Mouse (Mus musculus): Measurements from ENCODE around the gene Col20a1. TPM values are rescaled to one million over a fixed set of nuclear protein-coding genes. Genes with fewer than 3 reads are reported as not detected.

Gene Col20a1
- polyA plus RNA-seq, 1 experiment from 2014 or later = 0.10 TPM

- Histone ChIP-seq H3K36me3 (ENCODE audit: control insufficient read depth, insufficient read depth, low read length) (no peaks in the 10 kb centered on the region), H3K4me1 (ENCODE audit: control insufficient read depth, insufficient read depth, low read length) (peaks cover 3% of the 10 kb centered on the region; the same call in 1 of the 2 replicates), H3K27ac (ENCODE audit: low read depth, low read length) (no peak overlapping the region), H3K4me2 (ENCODE audit: low read length) (no peak overlapping the region), H3K9me3 (replicated peaks; ENCODE audit: control insufficient read depth, low read length) (no peaks in the 10 kb centered on the region), H3K4me3 (ENCODE audit: low read depth, low read length) (no peak overlapping the region), H3K27me3 (replicated peaks; ENCODE audit: control insufficient read depth, insufficient read depth, low read length) (no peaks in the 10 kb centered on the region), H3K9ac (ENCODE audit: low read length) (no peak overlapping the region)
- ATAC-seq = no peak
- no peak for DNase-seq (ENCODE audit: low spot score)
- WGBS = 83% methylated on average over 2 of the region's 2 CpGs
These were observed 23.6 kb upstream of the Col20a1 start for GRCm38 (mm10) chr2:180962616-180963308.

DNA sequence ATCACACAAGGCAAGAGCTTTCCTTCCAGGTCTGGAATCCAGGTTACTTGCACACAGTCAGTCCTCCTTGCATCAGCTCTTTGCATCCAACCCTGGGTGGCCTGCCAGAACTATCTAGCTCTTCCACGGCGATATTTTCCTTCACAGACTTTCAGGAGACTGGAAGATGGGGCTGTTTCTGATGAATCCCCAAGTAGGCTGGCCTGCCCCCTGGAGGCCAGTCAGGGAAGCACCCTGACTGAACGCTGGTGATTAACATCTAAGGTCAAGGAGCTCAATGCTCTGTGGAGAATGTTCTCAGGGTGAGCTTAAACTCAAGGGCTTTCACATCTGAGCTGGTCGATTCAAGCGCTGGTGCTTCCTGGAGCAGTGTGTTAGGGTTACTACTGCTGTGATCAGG, 22.4 kb upstream of the Col20a1 start:
- H3K9ac ChIP-seq (ENCODE audit: low read length) = no peak overlapping the region
- WGBS = 6% methylated on average over 5 of the region's 5 CpGs
- H3K9me3 ChIP-seq (replicated peaks; ENCODE audit: control insufficient read depth, low read length) = no peaks in the 10 kb centered on the region
- DNase-seq (ENCODE audit: low spot score) (peak; percentile 80), ATAC-seq (peak; percentile 18; the same call in 1 of the 2 replicates)
- H3K36me3 ChIP-seq (ENCODE audit: control insufficient read depth, insufficient read depth, low read length) = no peaks in the 10 kb centered on the region
- H3K27ac ChIP-seq (ENCODE audit: low read depth, low read length) = no peak overlapping the region
- H3K27me3 ChIP-seq (replicated peaks; ENCODE audit: control insufficient read depth, insufficient read depth, low read length) = no peaks in the 10 kb centered on the region
- H3K4me2 ChIP-seq (ENCODE audit: low read length) = no peak overlapping the region
- peaks cover 9% of the 10 kb centered on the region; the same call in 1 of the 2 replicates for H3K4me1 ChIP-seq (ENCODE audit: control insufficient read depth, insufficient read depth, low read length)
- H3K4me3 ChIP-seq (ENCODE audit: low read depth, low read length) = no peak overlapping the region

DNA sequence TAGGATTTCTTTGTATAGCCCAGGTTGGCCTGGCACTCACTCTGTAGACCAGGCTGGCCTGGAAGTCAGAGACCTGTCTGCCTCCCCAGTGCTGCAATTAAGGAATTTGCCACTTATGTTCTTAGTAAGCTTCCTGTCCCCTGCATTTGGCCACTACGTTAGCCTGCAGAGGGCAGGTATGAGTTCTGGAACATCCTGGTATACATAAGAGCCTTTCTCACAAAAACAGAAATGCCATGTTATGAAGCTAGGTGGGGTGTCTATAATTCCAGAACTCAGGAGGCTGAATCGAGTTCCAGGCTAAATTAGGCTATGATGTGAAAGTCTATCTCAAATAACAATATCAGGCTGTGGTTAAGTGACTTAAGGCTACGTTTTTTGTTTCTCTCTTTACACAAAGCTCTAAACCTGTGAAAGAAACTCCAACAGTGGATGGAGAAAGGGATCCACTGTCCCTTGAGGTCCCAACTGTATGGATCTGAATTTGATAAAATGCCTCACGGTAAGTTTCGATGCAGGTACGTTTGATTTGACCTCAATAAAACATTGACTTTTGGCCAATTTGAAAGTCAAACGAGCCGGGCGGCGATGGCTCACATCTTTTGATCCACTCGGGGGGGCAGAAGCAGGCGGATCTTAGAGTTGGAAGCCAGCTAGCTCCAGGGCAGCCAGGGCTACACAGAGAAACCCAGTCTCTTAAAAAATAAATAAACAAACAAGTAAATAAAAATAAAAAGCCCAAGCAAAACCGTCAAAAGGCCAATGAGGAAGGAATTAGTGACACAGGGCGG, 20.0 kb upstream of the Col20a1 start:
- 15% methylated on average over 14 of the region's 14 CpGs for WGBS
- Histone ChIP-seq H3K4me1 (ENCODE audit: control insufficient read depth, insufficient read depth, low read length) (peaks cover 9% of the 10 kb centered on the region; the same call in 1 of the 2 replicates), H3K9me3 (replicated peaks; ENCODE audit: control insufficient read depth, low read length) (no peaks in the 10 kb centered on the region), H3K27me3 (replicated peaks; ENCODE audit: control insufficient read depth, insufficient read depth, low read length) (no peaks in the 10 kb centered on the region), H3K4me2 (ENCODE audit: low read length) (peak overlapping the region; percentile 97), H3K9ac (ENCODE audit: low read length) (peak overlapping the region; percentile 97), H3K36me3 (ENCODE audit: control insufficient read depth, insufficient read depth, low read length) (peaks cover 17% of the 10 kb centered on the region), H3K4me3 (ENCODE audit: low read depth, low read length) (peak overlapping the region; percentile 89), H3K27ac (ENCODE audit: low read depth, low read length) (peak overlapping the region; percentile 78; the same call in 1 of the 2 replicates)
- no peak for ATAC-seq
- peak; percentile 48 for DNase-seq (ENCODE audit: low spot score)

DNA sequence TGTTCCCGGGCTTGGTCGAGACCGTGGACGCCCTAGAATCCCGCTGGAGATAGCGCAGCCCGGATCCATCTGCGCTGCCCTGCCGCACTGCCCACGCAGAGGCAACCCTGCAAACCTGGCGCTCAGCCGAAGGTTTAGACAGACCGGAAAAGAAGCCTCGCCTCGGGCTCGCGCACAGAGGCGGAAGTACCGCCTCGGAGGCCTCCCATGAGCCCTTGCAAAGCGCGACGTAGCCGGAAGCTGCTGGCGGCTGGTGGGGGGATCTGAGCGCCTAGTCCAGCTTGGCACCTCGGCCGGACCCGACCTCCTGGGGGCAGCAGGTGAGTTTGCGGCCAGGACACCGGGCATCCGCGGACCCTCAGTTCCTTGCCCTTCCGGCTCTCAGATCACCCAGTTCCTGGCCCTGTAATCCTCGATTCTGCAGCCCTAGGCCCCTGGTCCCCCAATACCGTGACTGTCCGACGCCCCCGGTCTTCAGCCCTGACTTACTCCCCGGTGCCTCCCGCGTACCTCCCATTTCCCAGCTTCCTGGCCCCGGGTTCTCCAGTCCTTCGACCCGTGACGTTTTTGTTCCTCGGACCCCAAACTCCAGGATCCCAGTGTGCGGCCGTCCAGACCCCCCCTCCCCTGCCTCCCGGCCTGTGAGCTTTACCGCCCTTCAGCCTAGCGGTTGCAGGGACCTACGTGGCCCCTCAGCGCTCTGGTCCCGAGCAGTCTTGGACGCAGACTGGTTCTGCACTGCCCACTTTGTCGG, 19.1 kb upstream of the Col20a1 start, which contains the start of gene Arfgap1:
Arfgap1 (plus strand) TSS at position 216 of the 754 bp plus-strand sequence.
- H3K9me3 ChIP-seq (replicated peaks; ENCODE audit: control insufficient read depth, low read length) = no peaks in the 10 kb centered on the region
- peak within 1 kb of the TSS; percentile 89 for H3K4me3 ChIP-seq (ENCODE audit: low read depth, low read length)
- no peaks in the 10 kb centered on the region for H3K27me3 ChIP-seq (replicated peaks; ENCODE audit: control insufficient read depth, insufficient read depth, low read length)
- under 1% methylated on average over 57 of the region's 57 CpGs for WGBS
- DNase-seq (ENCODE audit: low spot score) = peak; percentile 96
- peak within 1 kb of the TSS; percentile 78 for H3K27ac ChIP-seq (ENCODE audit: low read depth, low read length)
- H3K36me3 ChIP-seq (ENCODE audit: control insufficient read depth, insufficient read depth, low read length) = peaks cover 26% of the 10 kb centered on the region
- H3K4me1 ChIP-seq (ENCODE audit: control insufficient read depth, insufficient read depth, low read length) = peaks cover 9% of the 10 kb centered on the region; the same call in 1 of the 2 replicates
- peak within 1 kb of the TSS; percentile 97 for H3K9ac ChIP-seq (ENCODE audit: low read length)
- peak; percentile 93 for ATAC-seq
- peak within 1 kb of the TSS; percentile 97 for H3K4me2 ChIP-seq (ENCODE audit: low read length)

GRCm38 (mm10) chr2:180981133-180981532, 5.2 kb upstream of the Col20a1 start:
- 91% methylated on average over 6 of the region's 6 CpGs for WGBS
- H3K27me3 ChIP-seq (replicated peaks; ENCODE audit: control insufficient read depth, insufficient read depth, low read length) = no peaks in the 10 kb centered on the region
- H3K27ac ChIP-seq (ENCODE audit: low read depth, low read length) = no peak overlapping the region
- H3K4me2 ChIP-seq (ENCODE audit: low read length) = no peak overlapping the region
- peaks cover 76% of the 10 kb centered on the region for H3K36me3 ChIP-seq (ENCODE audit: control insufficient read depth, insufficient read depth, low read length)
- DNase-seq (ENCODE audit: low spot score) = no peak
- ATAC-seq = no peak
- H3K9me3 ChIP-seq (replicated peaks; ENCODE audit: control insufficient read depth, low read length) = no peaks in the 10 kb centered on the region
- H3K4me3 ChIP-seq (ENCODE audit: low read depth, low read length) = no peak overlapping the region
- H3K9ac ChIP-seq (ENCODE audit: low read length) = no peak overlapping the region
- no peaks in the 10 kb centered on the region for H3K4me1 ChIP-seq (ENCODE audit: control insufficient read depth, insufficient read depth, low read length)

- DNase-seq (ENCODE audit: low spot score) = no peak
- H3K9me3 ChIP-seq (replicated peaks; ENCODE audit: control insufficient read depth, low read length) = no peaks in the 10 kb centered on the region
- no peak for ATAC-seq
- H3K4me2 ChIP-seq (ENCODE audit: low read length) = no peak overlapping the region
- H3K4me3 ChIP-seq (ENCODE audit: low read depth, low read length) = no peak overlapping the region
- H3K36me3 ChIP-seq (ENCODE audit: control insufficient read depth, insufficient read depth, low read length) = peaks cover 31% of the 10 kb centered on the region
- H3K9ac ChIP-seq (ENCODE audit: low read length) = no peak overlapping the region
- H3K27me3 ChIP-seq (replicated peaks; ENCODE audit: control insufficient read depth, insufficient read depth, low read length) = no peaks in the 10 kb centered on the region
- H3K27ac ChIP-seq (ENCODE audit: low read depth, low read length) = no peak overlapping the region
- WGBS = 89% methylated on average over 2 of the region's 2 CpGs
- H3K4me1 ChIP-seq (ENCODE audit: control insufficient read depth, insufficient read depth, low read length) = no peaks in the 10 kb centered on the region
These were observed 700 bp upstream of the Col20a1 start for GRCm38 (mm10) chr2:180985635-180986034.

GRCm38 (mm10) chr2:180987001-180987400, 666 bp downstream of the Col20a1 start:
- no peaks in the 10 kb centered on the region for H3K27me3 ChIP-seq (replicated peaks; ENCODE audit: control insufficient read depth, insufficient read depth, low read length)
- 77% methylated on average over 1 of the region's 1 CpGs for WGBS
- no peak for ATAC-seq

GRCm38 (mm10) chr2:180987432-180988030, 1.2 kb downstream of the Col20a1 start:
- Histone ChIP-seq H3K4me1 (ENCODE audit: control insufficient read depth, insufficient read depth, low read length) (no peaks in the 10 kb centered on the region), H3K9me3 (replicated peaks; ENCODE audit: control insufficient read depth, low read length) (no peaks in the 10 kb centered on the region), H3K27me3 (replicated peaks; ENCODE audit: control insufficient read depth, insufficient read depth, low read length) (no peaks in the 10 kb centered on the region), H3K4me2 (ENCODE audit: low read length) (no peak overlapping the region), H3K27ac (ENCODE audit: low read depth, low read length) (no peak overlapping the region), H3K36me3 (ENCODE audit: control insufficient read depth, insufficient read depth, low read length) (peaks cover 12% of the 10 kb centered on the region), H3K9ac (ENCODE audit: low read length) (no peak overlapping the region), H3K4me3 (ENCODE audit: low read depth, low read length) (no peak overlapping the region)
- 64% methylated on average over 5 of the region's 5 CpGs for WGBS
- DNase-seq (ENCODE audit: low spot score) (no peak), ATAC-seq (no peak)

More at GRCm38 (mm10) chr2:180987001-180987400, 666 bp downstream of the Col20a1 start:
- no peak overlapping the region for H3K27ac ChIP-seq (ENCODE audit: low read depth, low read length)
- H3K36me3 ChIP-seq (ENCODE audit: control insufficient read depth, insufficient read depth, low read length) = peaks cover 18% of the 10 kb centered on the region
- no peak overlapping the region for H3K4me3 ChIP-seq (ENCODE audit: low read depth, low read length)
- H3K9ac ChIP-seq (ENCODE audit: low read length) = no peak overlapping the region
- no peaks in the 10 kb centered on the region for H3K4me1 ChIP-seq (ENCODE audit: control insufficient read depth, insufficient read depth, low read length)
- no peak overlapping the region for H3K4me2 ChIP-seq (ENCODE audit: low read length)
- no peak for DNase-seq (ENCODE audit: low spot score)
- H3K9me3 ChIP-seq (replicated peaks; ENCODE audit: control insufficient read depth, low read length) = no peaks in the 10 kb centered on the region
